Mouse (Mus musculus): Measurements from ENCODE around the gene Tmem102.

- TF ChIP-seq CTCF (IDR thresholded peaks at IDR 0.05; ENCODE audit: borderline replicate concordance, insufficient read depth, low read depth, low read length) (no peak), POLR2A (IDR thresholded peaks at IDR 0.05; ENCODE audit: borderline replicate concordance, insufficient read depth, low read length) (no peak)
Observed at GRCm38 (mm10) chr11:69761868-69762267, 43.6 kb downstream of the Tmem102 start, which contains the start of gene Slc35g3.

Data from cerebellum, adult 2 months (tissue).